Mouse (Mus musculus): Measurements from ENCODE around the gene Ivns1abp.
A peak's percentile ranks its signal among the peaks of the same experiment; 100 is the strongest.
"Not testable (repeated sequence)": the region's sequence is repeated elsewhere in the genome, so short reads cannot be mapped to it uniquely, and the experiment has no call there.

Gene Ivns1abp

GRCm38 (mm10) chr1:151342968-151343367, 1.3 kb upstream of the Ivns1abp start:
- DNase-seq, result peak; percentile 61 to 81

GRCm38 (mm10) chr1:151343571-151344282, 550 bp upstream of the Ivns1abp start:
- DNase-seq, result peak; percentile 41 to 68

DNA sequence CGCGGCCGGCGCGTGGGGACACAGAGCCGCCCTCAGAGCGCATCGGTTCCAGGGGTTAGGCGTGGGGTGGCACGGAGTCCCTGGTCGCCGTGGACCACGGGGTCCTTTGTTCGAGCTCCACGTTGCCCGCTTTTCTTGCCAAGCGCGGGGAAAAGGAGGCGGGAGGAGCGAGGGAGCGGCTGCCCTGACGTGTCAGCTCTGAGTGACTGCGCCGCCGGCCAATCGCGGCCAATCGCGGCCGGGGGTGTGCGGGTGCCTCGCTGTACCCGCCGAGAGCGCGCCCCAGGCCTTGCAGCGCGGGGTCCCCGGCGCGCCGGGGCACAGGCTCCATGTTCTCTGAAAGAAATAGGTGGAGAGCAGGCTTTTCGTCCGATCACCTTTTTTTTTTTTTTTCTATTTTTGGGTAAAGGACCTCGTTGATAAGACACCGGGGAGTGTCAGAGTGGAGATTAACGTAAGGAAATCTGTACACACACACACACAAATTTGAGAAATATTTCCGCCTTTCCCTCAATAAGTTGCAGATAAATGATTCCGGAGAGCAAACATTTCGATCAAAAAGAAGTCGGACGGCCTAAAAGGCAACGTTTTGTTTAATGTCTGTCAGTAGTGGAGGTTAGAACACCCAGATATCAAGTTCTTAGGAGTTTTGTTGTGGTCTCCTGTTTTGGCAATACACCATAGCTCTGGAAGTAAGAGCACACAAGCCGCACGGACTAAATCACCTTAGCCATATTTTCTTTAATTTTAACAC, 1.0 kb downstream of the Ivns1abp start:
- DNase-seq, result peak; percentile 96 to 98

- DNase-seq, result no peak
Measured at GRCm38 (mm10) chr1:151345863-151346195, 1.6 kb downstream of the Ivns1abp start.

- no peak for DNase-seq
Measured at GRCm38 (mm10) chr1:151346681-151347127, 2.4 kb downstream of the Ivns1abp start.

DNA sequence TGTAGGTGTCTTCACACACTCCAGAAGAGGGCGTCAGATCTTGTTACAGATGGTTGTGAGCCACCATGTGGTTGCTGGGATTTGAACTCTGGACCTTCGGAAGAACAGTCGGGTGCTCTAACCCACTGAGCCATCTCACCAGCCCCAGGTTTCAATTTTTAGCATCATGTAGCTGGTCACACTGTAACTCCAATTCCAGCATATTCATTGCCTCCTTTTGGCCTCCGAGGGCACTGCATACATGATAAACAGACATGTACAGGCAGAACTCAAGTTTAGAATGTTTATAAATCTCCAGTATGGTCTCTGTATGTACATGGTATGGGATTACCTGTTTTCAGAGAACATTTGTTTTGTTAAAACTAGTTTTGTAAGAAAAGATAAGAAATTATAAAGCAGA, 4.0 kb downstream of the Ivns1abp start:
- not testable (repeated sequence) for DNase-seq

GRCm38 (mm10) chr1:151352911-151353310, 8.6 kb downstream of the Ivns1abp start:
- peak in 1 of 2 experiments; percentile 58 for DNase-seq

DNA sequence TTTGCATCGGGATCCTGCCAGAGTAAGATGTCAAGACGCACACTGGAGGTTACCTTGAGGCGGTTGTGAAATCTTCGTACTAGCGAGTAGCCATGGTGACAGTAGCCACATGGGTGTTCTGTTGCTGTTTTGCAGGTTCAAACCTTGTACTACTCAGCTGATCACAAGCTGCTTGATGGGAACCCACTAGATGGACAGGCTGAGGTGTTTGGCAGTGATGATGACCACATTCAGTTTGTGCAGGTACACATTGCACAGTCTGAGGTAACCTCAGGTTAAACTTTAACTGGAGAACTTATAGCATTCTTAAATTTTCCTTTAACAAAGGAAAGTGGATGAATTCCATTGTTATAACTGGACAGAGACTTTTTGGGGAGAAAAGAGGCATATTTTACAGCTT, 11.7 kb downstream of the Ivns1abp start:
- no peak for DNase-seq

DNA sequence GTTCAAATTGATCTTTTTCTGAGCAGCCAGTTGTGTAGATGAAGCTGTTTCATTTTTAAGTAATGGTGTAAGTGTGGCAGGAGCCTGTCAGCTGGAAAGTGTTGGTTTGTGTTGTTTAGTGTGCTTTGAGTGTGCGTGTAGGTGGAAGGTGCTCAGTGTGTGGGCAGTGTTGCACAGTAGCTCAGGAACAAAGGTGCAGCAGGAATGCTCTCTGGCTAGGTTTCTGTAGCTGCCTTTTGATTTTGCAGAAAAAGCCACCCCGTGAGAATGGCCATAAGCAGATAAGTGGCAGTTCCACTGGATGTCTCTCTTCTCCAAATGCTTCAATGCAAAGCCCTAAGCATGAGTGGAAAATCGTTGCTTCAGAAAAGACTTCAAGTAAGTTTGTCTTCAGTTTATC, 15.1 kb downstream of the Ivns1abp start:
- DNase-seq, result no peak

DNA sequence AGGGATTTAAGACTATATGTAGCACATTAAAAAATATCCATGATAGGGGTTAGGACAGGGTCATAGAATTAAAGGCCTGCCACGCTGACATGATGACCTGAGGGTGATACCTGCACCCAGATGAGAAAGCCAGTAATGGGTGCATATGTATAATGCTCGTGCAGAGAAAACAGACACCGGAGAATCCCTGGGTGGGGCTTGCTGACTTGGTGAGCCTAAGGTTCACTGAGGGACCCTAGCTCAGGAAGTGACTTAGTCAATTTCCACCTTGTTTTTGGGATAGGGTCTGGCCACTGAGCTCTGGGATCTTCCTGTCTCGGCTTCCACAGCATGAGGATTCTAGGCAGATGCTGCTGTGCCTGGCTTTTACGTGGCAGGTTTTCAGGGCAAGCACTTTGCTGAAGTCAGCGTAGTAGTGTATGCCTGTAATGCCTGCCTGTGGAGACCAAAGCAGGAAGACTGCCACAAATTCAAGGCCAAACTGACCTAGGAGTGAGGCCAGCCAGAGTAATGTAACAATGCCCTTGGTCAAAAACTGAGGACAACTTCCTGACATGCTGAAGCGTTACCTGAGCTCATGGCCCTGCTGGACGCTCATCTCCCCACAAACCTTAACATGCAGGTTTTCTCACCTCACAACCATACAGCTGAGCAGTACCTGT, 22.8 kb downstream of the Ivns1abp start:
- DNase-seq, result no peak

- DNase-seq, result no peak
Measured at GRCm38 (mm10) chr1:151367721-151368324, 23.5 kb downstream of the Ivns1abp start.

DNA sequence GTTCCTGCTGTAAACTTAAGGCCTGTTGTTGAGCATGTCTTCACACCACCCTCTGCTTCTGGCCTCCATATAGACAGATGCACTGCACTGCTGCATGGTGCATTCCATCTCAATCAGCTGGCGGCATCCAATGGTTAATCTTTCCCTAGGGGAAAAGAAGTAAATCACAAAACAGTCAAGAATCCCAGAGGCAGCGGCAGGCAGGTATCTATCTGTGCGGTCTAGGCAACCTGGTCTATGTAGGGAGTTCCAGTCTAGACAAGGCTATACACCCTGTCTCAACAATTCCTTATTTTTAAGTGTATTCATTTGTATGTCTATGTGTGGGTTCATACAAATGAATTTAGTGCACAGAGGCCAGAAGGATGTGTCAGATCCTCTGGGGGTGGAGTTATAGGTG, 24.2 kb downstream of the Ivns1abp start:
- DNase-seq, result no peak

- no peak for DNase-seq
Measured at GRCm38 (mm10) chr1:151370573-151370972, 26.3 kb downstream of the Ivns1abp start.

- DNase-seq, result no peak
Measured at GRCm38 (mm10) chr1:151371543-151371942, 27.3 kb downstream of the Ivns1abp start.

GRCm38 (mm10) chr1:151372823-151373222, 28.5 kb downstream of the Ivns1abp start:
- no peak for DNase-seq

GRCm38 (mm10) chr1:151377353-151377752, 33.1 kb downstream of the Ivns1abp start:
- DNase-seq, result no peak

- DNase-seq, result peak in 1 of 2 experiments; percentile 57
Measured at GRCm38 (mm10) chr1:151390029-151390428, 45.8 kb downstream of the Ivns1abp start.

- DNase-seq, result no peak
Measured at GRCm38 (mm10) chr1:151409827-151410226, 65.5 kb downstream of the Ivns1abp start.

All from kidney, postnatal 25 days (tissue).